Mouse (Mus musculus) layer of hippocampus, adult 2 months (tissue): ENCODE results near the gene Myod1. TPM values are rescaled to one million over a fixed set of nuclear protein-coding genes. Genes with fewer than 3 reads are reported as not detected.

ENCODE experiments used
- DNase-seq, 2 experiments: peaks; one replicate each; pipeline ENCODE4 v3.0.0; 2022; ENCODE audit warnings: low spot score in 2 of 2
- H3K27ac ChIP-seq: fragments of 200-600 bp; 2 replicates; pipeline ENCODE4 v1.8.1; 2022
- H3K4me3 ChIP-seq: fragments of 200-600 bp; 2 replicates; pipeline ENCODE4 v1.8.1; 2022; ENCODE audit warnings: mild to moderate bottlenecking
- CTCF ChIP-seq: fragments of 200-600 bp; conservative IDR thresholded peaks from 2 replicates; pipeline ENCODE4 v1.8.1; 2022; ENCODE audit warnings: antibody characterized with exemption, mild to moderate bottlenecking, moderate library complexity
- total RNA-seq, 2 experiments: library from RNA; stranded (reverse); gene quantifications; 2 replicates each; pipeline ENCODE4 v1.2.3; 2021

Gene Myod1
- total RNA-seq, 2 experiments from 2014 or later: 0.20 TPM; not detected in 1

DNA sequence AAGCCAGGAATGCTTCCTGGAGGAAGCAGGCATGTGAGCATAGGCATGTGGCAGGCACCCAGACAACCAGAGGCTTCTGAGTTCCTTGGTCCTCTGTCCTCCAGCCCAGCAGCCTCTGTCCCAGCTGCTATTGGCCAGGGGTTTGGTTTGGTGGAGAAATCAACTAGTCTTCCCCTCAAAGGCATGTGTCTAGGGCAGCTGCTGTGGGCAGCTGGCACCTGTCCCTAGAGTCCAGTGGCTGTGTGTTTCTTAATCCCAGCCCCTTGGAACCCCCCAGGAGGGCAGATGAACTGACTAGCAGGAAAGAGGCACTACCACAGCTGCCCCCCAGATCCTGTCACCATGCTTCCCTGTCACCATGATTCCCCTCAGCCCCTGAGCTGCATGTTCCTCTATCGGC, 10.5 kb upstream of the Myod1 start:
- TF ChIP-seq CTCF: no peak
- no peak overlapping the region for H3K27ac ChIP-seq
- no peak for DNase-seq
- no peak overlapping the region for H3K4me3 ChIP-seq

DNA sequence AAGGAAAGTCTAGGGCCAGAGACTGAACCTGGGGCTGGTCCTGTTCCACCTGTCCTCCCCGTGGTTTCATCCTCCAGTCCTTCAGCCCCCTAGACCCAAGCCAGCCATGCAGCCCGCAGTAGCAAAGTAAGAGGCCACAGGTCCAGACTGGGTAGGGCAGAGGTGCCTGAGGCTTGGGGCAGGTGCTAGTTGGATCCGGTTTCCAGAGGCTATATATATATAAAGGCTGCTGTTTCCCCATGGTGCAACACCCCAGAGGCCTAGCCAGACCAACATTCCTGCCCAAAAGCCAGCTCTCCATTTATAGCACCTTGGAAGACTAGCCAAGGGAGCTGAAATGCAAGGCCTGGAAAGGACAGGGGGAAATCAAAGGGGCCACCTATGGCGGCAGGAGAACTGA, 5.2 kb upstream of the Myod1 start:
- TF ChIP-seq CTCF: no peak
- H3K27ac ChIP-seq: no peak overlapping the region

DNA sequence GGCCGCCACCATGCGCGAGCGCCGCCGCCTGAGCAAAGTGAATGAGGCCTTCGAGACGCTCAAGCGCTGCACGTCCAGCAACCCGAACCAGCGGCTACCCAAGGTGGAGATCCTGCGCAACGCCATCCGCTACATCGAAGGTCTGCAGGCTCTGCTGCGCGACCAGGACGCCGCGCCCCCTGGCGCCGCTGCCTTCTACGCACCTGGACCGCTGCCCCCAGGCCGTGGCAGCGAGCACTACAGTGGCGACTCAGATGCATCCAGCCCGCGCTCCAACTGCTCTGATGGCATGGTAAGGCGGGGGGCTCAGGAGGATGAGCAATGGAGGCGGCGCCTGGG, 703 bp downstream of the Myod1 start:
- DNase-seq: no peak
- no peak overlapping the region for H3K4me3 ChIP-seq
- H3K27ac ChIP-seq: no peak overlapping the region
- TF ChIP-seq CTCF: peak; percentile 48

More for the DNA sequence above, 5.2 kb upstream of the Myod1 start:
- no peak for DNase-seq
- no peak overlapping the region for H3K4me3 ChIP-seq

DNA sequence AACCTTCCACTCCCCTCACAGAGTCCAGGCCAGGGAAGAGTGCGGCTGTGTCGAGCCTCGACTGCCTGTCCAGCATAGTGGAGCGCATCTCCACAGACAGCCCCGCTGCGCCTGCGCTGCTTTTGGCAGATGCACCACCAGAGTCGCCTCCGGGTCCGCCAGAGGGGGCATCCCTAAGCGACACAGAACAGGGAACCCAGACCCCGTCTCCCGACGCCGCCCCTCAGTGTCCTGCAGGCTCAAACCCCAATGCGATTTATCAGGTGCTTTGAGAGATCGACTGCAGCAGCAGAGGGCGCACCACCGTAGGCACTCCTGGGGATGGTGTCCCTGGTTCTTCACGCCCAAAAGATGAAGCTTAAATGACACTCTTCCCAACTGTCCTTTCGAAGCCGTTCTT, 1.8 kb downstream of the Myod1 start:
- Histone ChIP-seq H3K4me3 (no peak overlapping the region), H3K27ac (no peak overlapping the region)
- peak; percentile 72 for TF ChIP-seq CTCF
- DNase-seq: no peak

DNA sequence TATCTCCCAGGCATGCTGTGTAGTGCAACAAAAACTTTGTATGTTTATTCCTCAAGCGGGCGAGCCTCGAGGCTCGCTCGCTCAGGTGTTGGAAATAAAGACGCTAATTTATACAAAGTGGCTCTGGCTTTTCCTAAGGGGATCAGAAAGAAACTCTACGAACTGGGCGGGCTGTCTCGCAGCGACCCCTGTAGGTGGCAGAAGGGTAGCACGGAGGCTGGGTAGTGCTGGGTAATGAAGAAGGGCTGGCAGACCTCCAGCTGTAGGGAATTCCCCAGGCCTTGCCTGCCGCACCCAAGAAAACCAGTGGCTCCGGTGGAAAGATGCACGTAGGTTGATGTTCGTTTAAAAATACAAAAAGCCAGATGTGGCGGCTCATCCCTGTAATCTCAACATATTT, 2.7 kb downstream of the Myod1 start:
- H3K4me3 ChIP-seq: no peak overlapping the region
- DNase-seq: peak; percentile 39 to 77
- peak; percentile 83 for TF ChIP-seq CTCF
- H3K27ac ChIP-seq: no peak overlapping the region

DNA sequence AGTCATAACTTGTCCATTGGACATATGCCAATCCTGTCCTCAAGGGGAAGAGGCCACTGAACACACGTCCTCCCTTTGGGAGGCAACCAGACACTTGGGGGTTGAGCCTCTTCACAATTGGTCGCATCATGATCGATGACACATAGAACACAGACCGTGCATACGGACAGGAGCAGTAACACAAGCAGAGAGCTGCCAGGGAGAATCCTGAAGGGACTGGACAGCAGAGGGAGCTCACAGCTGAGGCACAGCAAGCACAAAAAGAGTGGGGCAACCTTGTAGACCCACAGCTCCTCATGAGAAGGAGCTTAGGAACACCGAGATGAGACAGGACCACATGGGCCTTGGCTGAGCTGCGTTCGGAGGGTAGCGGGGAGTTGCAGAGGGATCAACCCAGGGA, 4.4 kb downstream of the Myod1 start:
- Histone ChIP-seq H3K27ac (no peak overlapping the region), H3K4me3 (no peak overlapping the region)
- TF ChIP-seq CTCF: peak; percentile 71
- peak in 1 of 2 experiments; percentile 23 for DNase-seq

DNA sequence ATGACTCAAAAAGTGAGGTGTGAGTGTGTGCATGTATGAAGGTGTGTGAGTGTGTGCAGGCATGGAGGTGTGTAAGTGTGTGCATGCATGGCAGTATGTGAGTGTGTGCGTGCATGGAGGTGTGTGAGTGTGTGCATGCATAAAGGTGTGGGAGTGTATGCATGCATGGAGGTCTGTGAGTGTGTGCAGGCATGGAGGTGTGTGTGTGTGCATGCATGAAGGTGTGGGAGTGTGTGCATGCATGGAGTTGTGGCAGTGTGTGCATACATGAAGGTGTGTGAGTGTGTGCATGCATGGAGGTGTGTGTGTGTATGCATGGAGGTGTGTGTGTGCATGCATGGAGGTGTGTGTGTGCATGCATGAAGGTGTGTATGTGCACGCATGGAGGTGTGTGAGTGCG, 11.2 kb downstream of the Myod1 start:
- Histone ChIP-seq H3K4me3 (no peak overlapping the region), H3K27ac (no peak overlapping the region)
- TF ChIP-seq CTCF: no peak
- no peak for DNase-seq

DNA sequence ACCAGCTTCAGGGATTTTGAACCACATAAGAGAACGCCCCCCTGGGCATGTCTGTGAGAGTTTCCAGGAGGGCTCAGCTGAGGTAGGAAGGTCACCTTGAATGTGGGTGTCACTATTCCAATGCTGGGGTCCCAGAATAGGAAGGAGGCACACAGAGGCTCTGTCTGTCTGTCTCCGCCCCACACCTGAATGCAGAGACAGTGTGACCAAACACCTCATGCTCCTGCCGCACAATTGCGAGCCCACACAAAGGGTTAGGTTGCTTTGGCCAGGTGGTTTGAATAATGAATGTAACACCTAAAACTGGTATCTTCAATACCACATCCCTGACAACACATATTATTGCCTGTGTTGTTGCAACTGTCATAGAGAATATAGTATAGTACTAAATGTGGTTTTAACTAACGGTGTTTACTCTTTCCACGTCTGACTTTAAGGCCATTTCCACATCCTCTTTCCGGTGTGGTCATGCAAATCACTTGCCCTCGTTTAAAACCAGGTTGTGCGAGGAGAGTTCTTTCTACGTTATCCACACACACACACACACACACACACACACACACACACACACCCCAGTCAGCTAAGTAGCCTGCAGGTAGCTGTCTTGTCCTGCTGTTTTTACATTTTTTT, 13.3 kb downstream of the Myod1 start:
- no peak for DNase-seq

DNA sequence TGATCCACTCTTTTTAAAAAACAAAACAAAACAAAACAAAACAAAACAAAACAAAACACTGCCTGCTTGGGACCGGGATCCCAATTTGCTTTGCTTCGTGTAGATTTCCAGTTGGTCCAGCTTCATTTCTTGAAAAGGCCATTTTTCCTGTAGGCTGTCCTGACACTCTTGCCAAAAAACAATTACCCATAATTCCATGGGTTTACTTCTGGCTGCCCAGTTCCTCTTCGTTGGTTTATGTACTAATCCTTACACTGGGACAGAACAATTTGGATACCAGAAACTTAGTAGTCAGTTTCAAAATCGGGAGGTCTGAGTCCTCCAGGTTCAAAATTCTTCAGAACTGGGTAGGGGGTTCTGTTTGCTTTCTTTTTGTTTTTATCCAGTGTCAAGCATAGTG, 14.0 kb downstream of the Myod1 start:
- Histone ChIP-seq H3K4me3 (no peak overlapping the region), H3K27ac (no peak overlapping the region)
- no peak for TF ChIP-seq CTCF
- no peak for DNase-seq

More for the DNA sequence above, 13.3 kb downstream of the Myod1 start:
- TF ChIP-seq CTCF: no peak
- Histone ChIP-seq H3K4me3 (no peak overlapping the region), H3K27ac (no peak overlapping the region)

DNA sequence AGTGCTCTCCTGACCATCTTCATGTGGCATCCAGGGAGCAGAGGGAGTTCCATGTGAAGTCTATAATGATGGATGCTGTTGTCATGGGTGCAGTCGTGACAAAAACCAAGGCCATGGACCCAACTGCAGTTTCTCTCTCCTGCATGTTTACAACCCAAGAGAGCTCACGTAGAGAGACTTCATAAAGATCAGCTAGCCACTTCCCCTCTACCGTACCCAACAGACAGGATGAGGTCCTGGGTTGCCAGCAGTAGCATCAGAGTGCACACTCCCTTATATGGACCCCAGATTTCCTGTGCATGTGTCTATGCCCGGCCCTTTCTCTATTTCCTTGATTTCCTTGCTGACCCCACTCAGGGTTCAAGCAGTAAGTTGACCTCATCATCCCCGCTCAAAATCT, 15.4 kb downstream of the Myod1 start:
- no peak overlapping the region for H3K4me3 ChIP-seq
- no peak for TF ChIP-seq CTCF
- H3K27ac ChIP-seq: no peak overlapping the region
- DNase-seq: no peak

DNA sequence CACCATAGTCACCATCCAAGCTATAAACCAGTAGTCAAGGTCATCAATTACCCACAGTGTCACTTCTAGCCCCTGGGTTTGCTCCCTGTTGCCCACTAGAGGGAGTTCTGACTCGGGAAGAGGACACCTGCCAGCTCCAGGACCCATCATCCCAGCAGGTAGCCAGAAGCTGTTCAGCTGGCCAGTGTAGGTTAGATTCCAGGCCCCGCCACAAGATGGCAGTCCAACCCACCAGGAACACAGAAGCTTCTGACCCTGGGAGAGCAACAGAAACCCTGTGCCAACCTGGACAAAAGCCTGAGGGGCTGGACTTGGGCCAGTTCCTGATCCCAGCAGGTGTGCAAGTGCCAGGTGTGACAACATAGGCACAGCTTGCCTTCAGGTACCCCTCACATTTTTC, 16.8 kb downstream of the Myod1 start:
- peak; percentile 69 to 86 for DNase-seq

DNA sequence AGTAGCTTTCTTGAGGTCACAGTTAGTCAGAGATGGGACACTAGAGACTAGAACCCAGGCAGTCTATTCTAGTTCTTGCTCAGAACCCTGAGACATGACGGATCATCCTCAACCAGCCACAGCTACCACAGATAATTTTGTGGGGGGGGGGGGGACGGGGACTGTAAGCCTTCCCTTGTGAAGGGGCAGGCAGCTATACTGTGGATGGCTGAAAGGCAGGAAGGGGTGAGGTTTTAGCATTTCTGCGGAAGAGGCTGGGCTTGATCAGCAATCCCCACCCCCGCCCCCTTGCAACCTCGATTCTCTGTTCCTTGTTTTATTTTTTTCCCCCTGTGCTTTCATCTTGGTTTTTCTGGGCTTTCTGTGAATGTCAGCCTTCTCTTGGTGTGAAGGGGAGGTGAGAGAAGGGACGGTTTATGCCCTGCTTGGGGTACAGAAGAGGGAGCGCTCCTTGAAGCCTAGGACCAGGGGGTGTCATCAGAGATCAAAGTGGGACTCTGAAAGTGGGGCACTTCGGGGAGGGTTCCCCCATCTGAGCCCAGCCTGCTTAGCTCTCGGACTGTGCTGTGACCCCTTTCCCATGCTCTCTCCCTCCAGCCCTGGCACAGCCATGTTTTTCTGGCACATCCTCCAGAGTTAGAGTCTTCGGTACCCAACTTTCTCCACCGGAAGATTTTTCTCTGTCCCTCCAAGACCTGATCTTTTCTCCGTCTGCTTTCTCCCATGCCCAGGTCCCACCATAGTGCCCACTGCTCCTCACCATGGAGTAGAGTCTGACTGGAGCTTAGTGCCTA, 17.6 kb downstream of the Myod1 start:
- H3K4me3 ChIP-seq: no peak overlapping the region
- TF ChIP-seq CTCF: no peak
- DNase-seq: no peak
- no peak overlapping the region for H3K27ac ChIP-seq

More for the DNA sequence above, 16.8 kb downstream of the Myod1 start:
- H3K27ac ChIP-seq: no peak overlapping the region
- TF ChIP-seq CTCF: peak; percentile 98
- no peak overlapping the region for H3K4me3 ChIP-seq

DNA sequence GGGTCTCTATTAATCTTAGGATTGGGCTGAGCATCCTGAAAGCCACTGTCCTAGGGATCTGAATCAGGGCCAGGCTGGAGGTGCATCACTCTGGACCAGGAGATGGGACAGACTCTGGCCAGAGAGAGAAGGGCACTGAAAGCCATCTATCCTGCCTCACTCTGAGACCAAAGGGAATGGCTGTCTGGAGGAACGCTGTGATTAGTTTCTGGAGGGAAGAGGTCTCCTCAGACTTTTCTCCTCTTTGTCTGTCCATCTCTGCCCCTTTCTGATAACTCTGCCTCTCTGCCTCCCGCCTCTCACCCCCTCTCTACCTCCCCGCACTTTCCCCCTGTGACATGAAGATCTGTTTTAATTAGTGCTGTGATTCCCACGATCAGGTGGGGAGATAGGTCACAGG, 18.7 kb downstream of the Myod1 start:
- Histone ChIP-seq H3K27ac (no peak overlapping the region), H3K4me3 (no peak overlapping the region)
- TF ChIP-seq CTCF: no peak
- DNase-seq: no peak

DNA sequence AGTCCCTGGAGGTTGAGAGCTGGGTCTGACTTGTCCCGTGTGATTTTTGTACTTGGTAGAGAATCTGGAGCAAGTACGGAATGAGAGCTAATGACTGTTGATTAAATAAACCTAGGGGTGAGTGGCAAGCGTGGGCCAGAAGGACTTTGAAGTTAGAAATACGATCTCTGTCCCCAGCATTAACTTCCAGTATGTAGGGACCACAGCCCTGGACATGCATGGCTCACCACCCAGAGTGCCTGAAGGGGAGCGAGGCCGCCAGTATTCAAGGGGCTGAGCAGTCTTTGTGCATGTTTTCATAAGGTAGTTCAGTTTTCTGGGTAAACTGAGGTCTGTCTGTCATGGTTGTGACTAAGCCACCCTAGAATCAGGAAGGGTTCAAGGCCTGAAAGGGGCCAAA, 19.3 kb downstream of the Myod1 start:
- DNase-seq: no peak
- no peak overlapping the region for H3K4me3 ChIP-seq
- H3K27ac ChIP-seq: no peak overlapping the region
- TF ChIP-seq CTCF: no peak
